Mouse (Mus musculus): ENCODE results near the gene Nedd4.
A peak's percentile ranks its signal among the peaks of the same experiment; 100 is the strongest.

Nedd4 gene

GRCm38 (mm10) chr9:72733966-72734365, 71.8 kb downstream of the Nedd4 start:
- peak; percentile 75 for DNase-seq

- DNase-seq, result peak; percentile 81
These were observed 73.8 kb downstream of the Nedd4 start for GRCm38 (mm10) chr9:72735822-72736410.

- no peak for DNase-seq
These were observed 79.1 kb downstream of the Nedd4 start for GRCm38 (mm10) chr9:72741206-72741605.

GRCm38 (mm10) chr9:72746278-72746677, 84.1 kb downstream of the Nedd4 start:
- DNase-seq, result no peak

- no peak for DNase-seq
These were observed 88.1 kb downstream of the Nedd4 start for GRCm38 (mm10) chr9:72750272-72750671.

- DNase-seq, result no peak
These were observed 90.5 kb downstream of the Nedd4 start for GRCm38 (mm10) chr9:72752656-72753055.

GRCm38 (mm10) chr9:72753741-72754140, 91.6 kb downstream of the Nedd4 start:
- no peak for DNase-seq

- DNase-seq, result no peak
These were observed 95.0 kb downstream of the Nedd4 start for GRCm38 (mm10) chr9:72757143-72757542.

GRCm38 (mm10) chr9:72758705-72759131, 96.6 kb downstream of the Nedd4 start:
- no peak for DNase-seq

- peak; percentile 69 for DNase-seq
These were observed 101.0 kb downstream of the Nedd4 start for GRCm38 (mm10) chr9:72763050-72763718.

- peak; percentile 94 for DNase-seq
These were observed 104.7 kb downstream of the Nedd4 start for GRCm38 (mm10) chr9:72766789-72767349.

- no peak for DNase-seq
These were observed 112.9 kb downstream of the Nedd4 start for GRCm38 (mm10) chr9:72775022-72775421.

GRCm38 (mm10) chr9:72779004-72779403, 116.9 kb downstream of the Nedd4 start:
- no peak for DNase-seq

- DNase-seq, result no peak
These were observed 117.6 kb downstream of the Nedd4 start for GRCm38 (mm10) chr9:72779733-72780132.

GRCm38 (mm10) chr9:72780694-72781093, 118.5 kb downstream of the Nedd4 start:
- no peak for DNase-seq

- DNase-seq, result no peak
These were observed 119.3 kb downstream of the Nedd4 start for GRCm38 (mm10) chr9:72781466-72781865.

GRCm38 (mm10) chr9:72782121-72782520, 120.0 kb downstream of the Nedd4 start:
- DNase-seq, result no peak

- DNase-seq, result no peak
These were observed 125.6 kb downstream of the Nedd4 start for GRCm38 (mm10) chr9:72787732-72788131.

- DNase-seq, result no peak
These were observed 128.5 kb downstream of the Nedd4 start for GRCm38 (mm10) chr9:72790530-72791212.

- peak; percentile 46 for DNase-seq
These were observed 129.1 kb downstream of the Nedd4 start for GRCm38 (mm10) chr9:72791213-72791582.

GRCm38 (mm10) chr9:72791681-72792080, 129.5 kb downstream of the Nedd4 start:
- peak; percentile 40 for DNase-seq

- DNase-seq, result no peak
These were observed 133.1 kb downstream of the Nedd4 start for GRCm38 (mm10) chr9:72795243-72795642.

GRCm38 (mm10) chr9:72797136-72797621, 135.0 kb downstream of the Nedd4 start:
- DNase-seq, result peak; percentile 44

Data from kidney, postnatal 10 days (tissue).